Mouse (Mus musculus) CD4-positive, CD25-positive, alpha-beta regulatory T cell, adult 4 months (primary cell): ENCODE results near the gene Umod. TPM values are rescaled to one million over a fixed set of nuclear protein-coding genes. Genes with fewer than 3 reads are reported as not detected.

Experiments used
- ATAC-seq: one replicate; pipeline ENCODE4 v1.8.0; 2017
- polyA plus RNA-seq, 2 experiments: library from polyadenylated mRNA; unstranded; fragments of 100-300 nt; shearing (Covaris generic); gene quantifications; one replicate each; pipeline ENCODE4 v1.2.1; 2017

Umod gene
- polyA plus RNA-seq, 2 experiments from 2014 or later: not detected

GRCm38 (mm10) chr7:119427180-119427616 is 51.9 kb downstream of the Umod start:
- no peak for ATAC-seq

DNA sequence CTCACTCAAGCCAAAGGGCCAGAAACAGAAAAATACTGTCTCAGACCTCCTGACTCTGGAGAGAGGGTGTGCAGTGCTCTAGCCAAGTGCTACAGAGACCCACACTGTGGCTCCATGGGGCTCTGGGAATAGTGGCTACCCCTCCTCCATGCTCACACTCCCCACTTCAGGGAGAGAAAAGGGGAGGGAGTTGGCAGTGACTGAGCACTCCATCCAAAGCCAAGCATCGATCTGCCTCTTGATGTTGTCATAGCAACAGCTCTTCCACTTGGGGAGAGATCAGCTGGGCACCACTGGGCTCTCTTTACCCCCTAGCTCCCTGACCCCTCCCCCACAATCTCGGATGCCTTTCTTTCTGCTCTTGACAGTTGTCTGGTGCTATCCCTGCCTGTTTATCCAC is 58.4 kb downstream of the Umod start:
- ATAC-seq: no peak

DNA sequence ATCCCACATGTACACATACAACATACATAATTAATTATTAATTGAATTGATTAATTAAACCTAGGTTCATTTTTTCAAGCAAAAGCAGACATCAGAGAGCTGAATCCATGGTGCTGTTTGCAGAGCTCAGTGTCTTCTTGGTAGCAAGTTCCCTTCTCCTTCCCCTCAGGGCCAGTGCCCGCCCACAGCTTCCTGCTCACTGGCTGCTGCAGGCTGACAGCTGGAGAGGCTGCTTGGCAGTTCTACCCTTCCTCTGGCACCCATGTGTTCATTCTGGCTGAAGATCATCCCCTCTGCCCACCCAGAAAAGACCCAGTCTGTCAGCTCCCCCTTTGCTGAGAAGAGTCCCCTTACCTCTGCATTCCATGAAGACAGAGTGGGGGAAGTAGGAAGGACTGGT is 60.6 kb downstream of the Umod start:
- no peak for ATAC-seq

Other genes starting within 250 kb of the Umod start
- not detected for gene Gp2, start 20.0 kb downstream of the Umod start, polyA plus RNA-seq
- gene Acsm5, start 40.2 kb upstream of the Umod start, polyA plus RNA-seq: not detected
- not detected for gene Pdilt, start 44.2 kb upstream of the Umod start, polyA plus RNA-seq
- under 1 TPM in 1 of 2 experiments, not detected in 1; 0.04 TPM for gene Acsm2, start 75.1 kb upstream of the Umod start, polyA plus RNA-seq
- not detected for gene Acsm1, start 127.7 kb upstream of the Umod start, polyA plus RNA-seq
- not detected for gene Acsm4, start 210.7 kb upstream of the Umod start, polyA plus RNA-seq
- 10 to 100 TPM; 48.8 to 55.2 TPM for gene Thumpd1, start 241.5 kb upstream of the Umod start, polyA plus RNA-seq